Mouse (Mus musculus) spleen, adult 2 months (tissue): ENCODE results near the gene Ppp1r1c. TPM values are rescaled to one million over a fixed set of nuclear protein-coding genes. Genes with fewer than 3 reads are reported as not detected.

Source experiments
- DNase-seq, 2 experiments: peaks; one replicate each; pipeline versions ENCODE4 v3.0.0 to v3.0.0-alpha.2; 2012 to 2021; ENCODE audit warnings: low spot score in 2 of 2, low read depth in 1 of 2
- H3K27ac ChIP-seq: fragments of 200-500 bp; 2 replicates; pipeline ENCODE4 v1.5.1; 2012; ENCODE audit warnings: low read length, inconsistent platforms; ENCODE audit not compliant: insufficient read depth
- H3K27me3 ChIP-seq: fragments of 200-500 bp; 2 replicates; pipeline ENCODE4 v1.6.1; 2012; ENCODE audit warnings: mild to moderate bottlenecking, moderate library complexity, low read length, inconsistent platforms; ENCODE audit not compliant: control insufficient read depth, insufficient read depth
- H3K36me3 ChIP-seq: fragments of 200-500 bp; 2 replicates; pipeline ENCODE4 v1.6.1; 2012; ENCODE audit warnings: mild to moderate bottlenecking, low read length, inconsistent platforms; ENCODE audit not compliant: control insufficient read depth, insufficient read depth
- H3K4me1 ChIP-seq: fragments of 200-500 bp; 2 replicates; pipeline ENCODE4 v1.6.1; 2011; ENCODE audit warnings: inconsistent platforms; ENCODE audit not compliant: control insufficient read depth, insufficient read depth, insufficient read length
- H3K4me3 ChIP-seq: fragments of 200-500 bp; 2 replicates; pipeline ENCODE4 v1.5.1; 2011; ENCODE audit warnings: mild to moderate bottlenecking, inconsistent platforms; ENCODE audit not compliant: insufficient read depth, insufficient read length; ENCODE audit errors: extremely low read depth
- CTCF ChIP-seq: fragments of 200-500 bp; IDR thresholded peaks from 2 replicates; pipeline ENCODE4 v1.5.1; 2011; ENCODE audit warnings: mild to moderate bottlenecking, inconsistent platforms; ENCODE audit not compliant: insufficient read depth, insufficient read length, insufficient replicate concordance; ENCODE audit errors: extremely low read depth
- POLR2A ChIP-seq: fragments of 200-500 bp; IDR thresholded peaks from 2 replicates; pipeline ENCODE4 v1.6.1; 2011; ENCODE audit warnings: low read depth, low read length, inconsistent platforms
- WGBS: fragments of 180-500 bp; shearing (Covaris S2); methylation state at CpG from one replicate; pipeline ENCODE4 v1.1.7; 2018; 5-methylcytosine and 5-hydroxymethylcytosine counted together
- polyA plus RNA-seq: library from polyadenylated mRNA; depleted of rRNA; stranded (reverse); fragments of >200 nt; gene quantifications from 2 replicates; pipeline ENCODE4 v1.2.3, GENCODE M21; 2012

The Ppp1r1c gene
- polyA plus RNA-seq, 1 experiment = not detected

DNA sequence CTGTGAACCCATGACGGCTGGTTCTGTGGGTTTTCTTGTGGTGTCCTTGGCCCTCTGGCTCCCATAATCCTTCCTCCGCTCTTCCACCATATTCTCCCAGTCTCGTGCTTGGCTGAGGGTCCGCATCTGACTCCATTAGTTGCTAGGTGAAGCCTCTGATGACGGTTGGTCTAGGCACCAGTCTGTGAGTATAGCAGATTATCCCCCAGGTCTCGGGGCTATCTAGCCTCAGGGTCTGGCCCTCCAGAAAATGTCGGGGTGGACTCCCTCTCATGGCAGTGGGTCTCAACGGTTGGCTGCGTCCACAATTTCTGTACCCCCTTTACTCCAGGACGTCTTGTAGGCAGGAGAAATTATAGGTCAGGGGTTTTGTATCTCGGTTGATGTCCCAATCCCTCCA lies 78.9 kb downstream of the Ppp1r1c start:
- no peak for DNase-seq
- no peak overlapping the region for H3K4me3 ChIP-seq
- no peak for TF ChIP-seq CTCF
- no peak for TF ChIP-seq POLR2A
- no peaks in the 10 kb centered on the region for H3K27me3 ChIP-seq
- 91% methylated on average over 11 of the region's 11 CpGs for WGBS
- no peak overlapping the region for H3K27ac ChIP-seq
- H3K36me3 ChIP-seq = no peaks in the 10 kb centered on the region
- H3K4me1 ChIP-seq = no peaks in the 10 kb centered on the region

GRCm38 (mm10) chr2:79793186-79793585 lies 85.6 kb downstream of the Ppp1r1c start:
- Histone ChIP-seq H3K27me3 (no peaks in the 10 kb centered on the region), H3K4me3 (no peak overlapping the region), H3K27ac (no peak overlapping the region), H3K4me1 (no peaks in the 10 kb centered on the region), H3K36me3 (no peaks in the 10 kb centered on the region)
- WGBS = 85% methylated on average over 2 of the region's 2 CpGs
- DNase-seq = no peak
- TF ChIP-seq POLR2A = no peak
- TF ChIP-seq CTCF = no peak

DNA sequence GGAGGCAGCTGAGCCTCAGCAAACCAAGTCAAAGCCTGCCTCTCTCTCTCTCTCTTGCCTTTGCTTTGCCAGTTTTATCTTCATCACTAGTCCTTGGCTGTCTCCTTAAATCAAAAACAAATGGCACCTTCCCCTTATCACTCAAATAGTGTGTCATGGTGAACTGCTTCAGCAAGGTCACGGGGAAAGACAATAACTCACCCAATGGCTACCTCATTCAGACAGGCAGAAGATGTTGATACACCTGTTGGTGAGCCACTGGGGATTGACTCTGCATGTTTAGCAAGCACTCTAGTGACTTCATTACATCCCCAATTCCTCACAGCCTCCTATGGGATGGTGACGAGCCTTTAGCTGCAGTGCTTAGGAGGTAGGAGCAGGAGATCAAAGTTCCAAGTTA lies 89.9 kb downstream of the Ppp1r1c start:
- TF ChIP-seq POLR2A (no peak), CTCF (no peak)
- no peaks in the 10 kb centered on the region for H3K4me1 ChIP-seq
- H3K4me3 ChIP-seq = no peak overlapping the region
- no peaks in the 10 kb centered on the region for H3K27me3 ChIP-seq
- H3K36me3 ChIP-seq = no peaks in the 10 kb centered on the region
- no peak for DNase-seq
- WGBS = 86% methylated on average over 2 of the region's 2 CpGs
- H3K27ac ChIP-seq = no peak overlapping the region

- H3K4me1 ChIP-seq = no peaks in the 10 kb centered on the region
- no peak overlapping the region for H3K27ac ChIP-seq
- TF ChIP-seq POLR2A (no peak), CTCF (no peak)
- no peak for DNase-seq
- H3K4me3 ChIP-seq = no peak overlapping the region
- no peaks in the 10 kb centered on the region for H3K36me3 ChIP-seq
- H3K27me3 ChIP-seq = no peaks in the 10 kb centered on the region
- 70% methylated on average over 7 of the region's 7 CpGs for WGBS
These were observed 91.0 kb downstream of the Ppp1r1c start for GRCm38 (mm10) chr2:79798627-79799026.

GRCm38 (mm10) chr2:79815708-79816484 lies 108.3 kb downstream of the Ppp1r1c start:
- H3K27ac ChIP-seq = no peak overlapping the region
- no peaks in the 10 kb centered on the region for H3K27me3 ChIP-seq
- TF ChIP-seq CTCF (no peak), POLR2A (no peak)
- DNase-seq = no peak
- no peaks in the 10 kb centered on the region for H3K36me3 ChIP-seq
- no peaks in the 10 kb centered on the region for H3K4me1 ChIP-seq
- H3K4me3 ChIP-seq = no peak overlapping the region
- WGBS = 82% methylated on average over 3 of the region's 3 CpGs

DNA sequence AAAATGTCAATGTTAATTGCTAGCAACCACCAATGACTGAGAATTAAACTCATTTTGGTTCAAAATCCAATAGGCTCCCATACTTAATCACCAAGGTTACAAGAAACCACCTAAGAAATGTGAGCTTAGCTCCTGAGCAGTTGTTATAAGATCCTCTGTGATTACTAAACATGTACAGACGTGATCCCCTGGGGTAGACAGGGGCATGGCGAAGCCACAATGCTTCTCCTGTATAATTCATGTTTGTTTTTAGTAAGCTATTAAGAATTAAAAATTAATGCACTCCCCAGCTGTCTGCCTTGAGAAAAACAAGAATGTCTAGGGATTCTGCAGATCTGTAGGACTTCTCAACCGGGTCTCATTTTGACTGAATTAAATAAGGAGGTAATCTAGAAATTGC lies 112.0 kb downstream of the Ppp1r1c start:
- no peak overlapping the region for H3K27ac ChIP-seq
- no peak overlapping the region for H3K4me3 ChIP-seq
- H3K36me3 ChIP-seq = no peaks in the 10 kb centered on the region
- no peak for DNase-seq
- TF ChIP-seq CTCF (no peak), POLR2A (no peak)
- 92% methylated on average over 3 of the region's 3 CpGs for WGBS
- H3K4me1 ChIP-seq = no peaks in the 10 kb centered on the region
- H3K27me3 ChIP-seq = no peaks in the 10 kb centered on the region; the same call in 1 of the 2 replicates

- no peaks in the 10 kb centered on the region for H3K4me1 ChIP-seq
- H3K27ac ChIP-seq = no peak overlapping the region
- TF ChIP-seq POLR2A (no peak), CTCF (no peak)
- no peaks in the 10 kb centered on the region for H3K36me3 ChIP-seq
- no peaks in the 10 kb centered on the region; the same call in 1 of the 2 replicates for H3K27me3 ChIP-seq
- no peak for DNase-seq
- no peak overlapping the region for H3K4me3 ChIP-seq
- 87% methylated on average over 4 of the region's 4 CpGs for WGBS
These were observed 118.3 kb downstream of the Ppp1r1c start for GRCm38 (mm10) chr2:79825853-79826252.
